Mouse (Mus musculus) left cerebral cortex, postnatal 36 days (tissue): ENCODE data around the gene Cbln3. TPM values are rescaled to one million over a fixed set of nuclear protein-coding genes. Genes with fewer than 3 reads are reported as not detected.

Experiments used
- DNase-seq, 2 experiments: peaks; one replicate each; pipeline ENCODE4 v3.0.0; 2021 to 2022; ENCODE audit warnings: low spot score in 2 of 2, mixed read lengths in 1 of 2
- intact Hi-C: fragments of 180-260 bp; cut with DNase I; formaldehyde crosslinking; loops from one replicate; pipeline ENCODE4 v1.15.1; 2025
- total RNA-seq, 2 experiments: library from RNA; stranded (reverse); gene quantifications; 2 replicates each; pipeline ENCODE4 v1.2.3; 2021

Gene Cbln3
- total RNA-seq, 2 experiments from 2014 or later: 0.29 to 0.49 TPM

GRCm38 (mm10) chr14:55883149-55883661 is 987 bp downstream of the Cbln3 start:
- intact Hi-C loops: no loop called here
- no peak for DNase-seq

- DNase-seq: no peak
- intact Hi-C loops: no loop called here
Measured at GRCm38 (mm10) chr14:55882171-55882641, 2.0 kb downstream of the Cbln3 start.

- intact Hi-C loops: no loop called here
Measured at GRCm38 (mm10) chr14:55880982-55881381, 3.2 kb downstream of the Cbln3 start.

DNA sequence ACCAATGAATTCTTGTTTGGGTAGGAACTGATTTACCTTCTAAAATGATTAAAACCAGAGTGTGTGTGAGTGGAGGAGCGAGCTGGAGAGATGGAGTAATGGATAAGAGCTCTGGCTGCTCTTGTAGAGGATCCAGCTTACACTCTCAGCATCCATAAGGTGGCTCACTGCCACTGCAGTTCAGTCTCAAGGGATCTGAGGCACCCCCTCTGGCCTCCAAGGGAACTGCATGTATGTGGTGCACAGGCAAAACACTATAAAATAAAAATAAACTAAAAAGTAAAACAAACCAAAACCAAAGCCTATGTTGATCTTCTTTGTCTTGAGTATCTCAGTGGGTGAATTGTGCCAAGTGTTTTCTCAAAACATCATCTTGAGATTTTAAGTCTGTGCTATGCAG is 4.6 kb downstream of the Cbln3 start:
- intact Hi-C loops: no loop called here
- DNase-seq: peak; percentile 67 to 73

More at GRCm38 (mm10) chr14:55880982-55881381, 3.2 kb downstream of the Cbln3 start:
- no peak for DNase-seq

GRCm38 (mm10) chr14:55878316-55878940 is 5.8 kb downstream of the Cbln3 start:
- intact Hi-C loops: no loop called here
- no peak for DNase-seq

GRCm38 (mm10) chr14:55877469-55878315 is 6.5 kb downstream of the Cbln3 start:
- DNase-seq: no peak
- intact Hi-C loops: no loop called here

DNA sequence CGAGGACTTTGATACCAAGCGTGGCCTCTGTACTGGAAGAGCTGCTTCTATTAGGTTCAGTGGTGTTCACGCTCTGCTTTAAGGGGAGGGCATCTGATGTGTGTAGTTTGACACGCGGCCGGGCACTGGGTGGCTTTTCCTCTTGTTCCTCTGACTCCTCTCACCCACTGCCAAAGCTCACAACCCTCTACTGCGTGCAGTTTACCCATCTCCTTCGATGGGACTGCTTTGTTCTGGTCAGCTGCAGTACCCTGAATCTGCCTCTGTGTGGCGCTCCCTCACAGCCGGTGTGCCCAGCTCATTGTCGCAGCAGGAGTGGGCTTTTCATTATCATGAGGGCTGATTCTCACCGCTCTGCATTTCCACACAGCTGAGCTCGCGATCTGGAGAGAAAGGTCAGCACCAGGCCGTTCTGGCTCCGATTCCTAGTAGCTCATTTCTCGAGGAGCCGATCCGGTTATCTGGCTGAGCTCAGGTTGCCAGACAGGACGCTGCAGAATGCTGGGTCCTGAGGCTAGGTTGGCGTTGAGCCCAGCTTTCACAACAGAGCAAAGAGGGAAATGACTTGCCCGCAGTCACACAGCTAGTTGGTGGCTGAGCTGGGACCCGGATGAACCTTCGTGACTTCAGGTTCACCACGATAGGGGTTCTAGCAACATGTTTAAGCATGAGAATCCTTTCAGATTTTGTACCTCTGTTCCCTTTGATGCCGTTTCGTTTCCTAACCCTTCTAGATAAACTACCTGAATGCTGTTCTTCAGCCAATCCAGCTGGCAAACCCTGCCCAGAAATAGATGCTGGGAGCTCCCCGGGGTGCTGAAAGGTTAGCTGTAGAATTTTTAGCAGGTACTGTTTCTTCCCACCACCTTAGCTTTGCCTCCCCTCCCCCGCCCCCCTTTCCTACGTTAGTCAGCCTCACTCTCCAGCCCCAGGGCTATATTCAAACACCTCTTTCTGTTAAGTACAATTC is 10.2 kb downstream of the Cbln3 start:
- peak; percentile 63 to 69 for DNase-seq
- intact Hi-C loops: loop anchor here (2.0 kb wide), 1 partner anchor 45 kb away; no protein-coding TSS in a partner anchor

GRCm38 (mm10) chr14:55873242-55873713 is 10.9 kb downstream of the Cbln3 start:
- intact Hi-C loops: loop anchor here (2.0 kb wide), 1 partner anchor 46 kb away; no protein-coding TSS in a partner anchor
- DNase-seq: no peak

GRCm38 (mm10) chr14:55872551-55872950 is 11.6 kb downstream of the Cbln3 start:
- intact Hi-C loops: loop anchor here (2.0 kb wide), 1 partner anchor 46 kb away; no protein-coding TSS in a partner anchor

GRCm38 (mm10) chr14:55872039-55872438 is 12.2 kb downstream of the Cbln3 start:
- DNase-seq: no peak
- intact Hi-C loops: loop anchor here (2.0 kb wide), 1 partner anchor 47 kb away; no protein-coding TSS in a partner anchor

More at GRCm38 (mm10) chr14:55872551-55872950, 11.6 kb downstream of the Cbln3 start:
- no peak for DNase-seq

DNA sequence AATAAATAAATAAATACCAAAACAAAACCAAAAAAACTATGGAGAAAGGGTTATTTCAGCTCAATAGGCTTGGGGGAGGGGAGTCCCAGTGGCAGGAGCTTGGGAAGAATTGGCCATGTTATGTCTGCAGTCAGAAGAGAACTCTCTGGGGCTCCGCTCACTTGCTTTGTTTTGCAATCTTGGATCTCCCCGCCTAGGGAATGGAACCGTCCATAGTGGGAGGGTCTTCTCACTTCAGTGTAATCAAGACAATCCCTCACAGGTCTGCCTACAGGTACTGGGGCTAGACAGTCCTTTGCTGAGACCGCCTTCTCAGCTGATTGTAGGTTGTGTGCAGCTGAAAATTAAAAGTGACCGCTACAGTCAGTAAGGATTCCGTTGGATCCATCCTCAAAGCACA is 14.7 kb downstream of the Cbln3 start:
- DNase-seq: no peak
- intact Hi-C loops: no loop called here

DNA sequence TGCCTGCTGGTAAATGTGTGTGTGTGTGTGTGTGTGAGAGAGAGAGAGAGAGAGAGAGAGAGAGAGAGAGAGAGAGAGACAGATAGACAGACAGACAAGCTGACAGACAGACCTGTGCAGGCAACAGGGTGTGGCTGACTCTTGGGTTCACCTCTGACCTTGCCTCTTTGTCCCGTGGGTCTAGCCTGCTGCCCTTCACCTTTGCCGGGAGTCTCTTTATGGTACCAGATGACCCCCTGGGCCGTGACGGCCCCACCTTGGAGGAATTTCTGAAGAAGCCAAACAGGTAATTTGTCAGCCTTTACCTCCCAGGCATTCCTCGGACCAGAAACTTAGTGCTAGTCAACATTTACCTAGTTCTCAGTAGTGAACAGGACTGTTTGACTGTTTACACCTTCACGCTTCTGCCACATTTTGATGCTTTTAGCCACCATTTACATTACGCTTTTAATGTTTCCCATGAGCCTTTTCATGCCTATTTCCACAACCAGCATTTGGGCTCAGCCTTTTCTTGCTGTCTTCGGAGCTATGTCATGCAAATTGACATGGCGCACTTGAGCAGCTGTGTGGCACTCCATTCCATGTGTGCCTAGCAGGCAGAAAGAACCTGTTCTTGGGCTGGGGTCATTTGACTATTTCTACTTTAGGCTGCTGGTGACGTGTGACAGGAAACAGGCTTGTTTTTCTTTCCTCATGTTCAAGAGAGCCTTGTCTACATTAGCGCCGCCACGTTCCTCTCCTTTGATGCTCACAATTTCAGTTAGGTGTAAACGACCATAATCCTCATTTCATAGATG is 15.8 kb downstream of the Cbln3 start:
- intact Hi-C loops: no loop called here
- no peak for DNase-seq

DNA sequence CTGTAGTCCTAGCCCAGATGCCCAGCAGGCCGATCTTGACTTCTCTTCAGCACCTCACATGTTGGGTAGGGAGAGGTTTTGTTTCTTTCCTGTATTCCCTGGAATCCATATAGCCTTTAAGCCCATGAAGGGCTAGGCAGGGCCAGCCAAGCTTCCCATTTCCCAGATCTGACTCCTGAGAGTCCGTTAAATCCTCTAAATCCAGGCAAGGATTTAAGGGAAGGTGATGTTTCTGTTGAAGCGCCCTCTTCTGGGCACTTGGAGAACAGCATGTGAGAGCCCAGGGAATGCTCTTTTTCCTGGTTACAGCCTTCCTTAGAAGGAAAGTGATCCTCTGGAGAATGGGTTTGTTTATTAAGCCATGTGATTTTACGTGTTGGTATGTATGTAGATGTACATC is 17.2 kb downstream of the Cbln3 start:
- intact Hi-C loops: no loop called here
- DNase-seq: peak in 1 of 2 experiments; percentile 40

GRCm38 (mm10) chr14:55863773-55864172 is 20.4 kb downstream of the Cbln3 start:
- intact Hi-C loops: loop anchor here (2.0 kb wide), 2 partner anchors 41 to 79 kb away; partner anchors contain the start of genes Adcy4 and Nfatc4
- DNase-seq: peak; percentile 45 to 61

DNA sequence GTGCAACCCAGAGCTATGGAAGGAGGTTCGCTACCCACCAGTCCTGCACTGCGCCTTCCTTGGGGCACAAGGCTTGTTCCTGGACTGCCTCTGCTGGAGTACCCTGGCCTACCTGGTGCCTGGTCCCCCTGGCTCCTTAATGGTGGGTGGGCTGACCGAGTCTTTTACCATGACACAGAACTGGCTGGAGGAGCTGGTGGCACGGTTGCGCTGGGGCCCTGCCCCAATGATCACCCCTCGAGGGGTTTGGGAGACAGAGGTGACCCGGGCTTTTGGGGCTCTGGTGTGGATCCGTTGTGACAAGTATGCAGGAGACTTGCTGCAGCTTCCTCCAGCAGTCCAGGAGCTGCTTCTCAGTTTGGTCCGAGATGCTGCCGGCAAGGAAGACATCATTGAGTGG is 21.2 kb downstream of the Cbln3 start:
- DNase-seq: no peak
- intact Hi-C loops: loop anchor here (2.0 kb wide), 1 partner anchor 78 kb away; the partner anchor contains the start of gene Adcy4

- no peak for DNase-seq
- intact Hi-C loops: loop anchor here (2.0 kb wide), 1 partner anchor 77 kb away; the partner anchor contains the start of gene Adcy4
Measured at GRCm38 (mm10) chr14:55862186-55862585, 22.0 kb downstream of the Cbln3 start.

DNA sequence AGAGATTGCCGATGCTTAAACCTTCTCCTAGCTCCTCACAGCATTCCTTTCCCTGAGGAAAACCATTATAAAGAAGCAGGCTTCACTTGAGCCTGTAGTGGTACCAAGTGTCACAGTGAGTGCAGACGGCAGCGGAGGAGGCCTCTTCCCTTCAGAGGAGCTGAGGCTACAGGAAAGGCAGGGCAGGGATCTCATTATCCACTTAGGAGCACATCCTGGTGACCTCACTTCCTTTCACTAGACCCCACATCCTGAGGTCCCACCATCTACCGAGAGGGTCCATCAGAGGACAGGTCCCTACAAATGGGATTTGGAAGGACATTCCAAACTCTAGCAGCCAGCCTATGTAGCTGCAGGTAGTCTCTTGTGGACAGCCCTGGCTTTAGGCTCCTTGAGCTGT is 26.6 kb downstream of the Cbln3 start:
- intact Hi-C loops: no loop called here
- no peak for DNase-seq

DNA sequence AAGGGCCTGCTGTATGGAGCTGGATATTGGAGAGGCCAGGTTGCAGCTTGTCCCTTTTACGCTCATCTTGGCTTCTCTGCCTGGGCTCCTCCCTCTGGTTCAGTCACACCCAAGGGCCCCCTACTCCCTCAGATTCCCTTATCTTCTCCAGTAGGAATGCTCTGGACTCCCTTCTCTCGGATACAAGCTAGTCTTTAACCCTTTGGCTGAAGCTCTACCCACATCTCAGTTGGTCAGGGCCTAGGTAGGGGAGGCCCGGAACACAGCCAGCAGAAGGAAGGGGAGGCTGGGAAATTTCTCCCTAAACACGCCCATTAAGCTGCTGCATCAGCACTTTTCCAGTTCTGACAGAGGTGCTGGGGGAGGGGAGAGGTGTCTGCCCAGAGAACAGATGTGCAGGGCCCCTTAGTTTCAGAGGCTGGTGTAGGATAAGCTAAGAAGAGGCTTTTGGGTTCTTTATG is 29.1 kb downstream of the Cbln3 start:
- intact Hi-C loops: no loop called here
- DNase-seq: no peak
